Mouse (Mus musculus): ENCODE data around the gene Slc35a1. TPM values are rescaled to one million over a fixed set of nuclear protein-coding genes. Genes with fewer than 3 reads are reported as not detected.
"Not testable (repeated sequence)": the region's sequence is repeated elsewhere in the genome, so short reads cannot be mapped to it uniquely, and the experiment has no call there.

Slc35a1 gene
- 10 to 100 TPM in 1 of 2 experiments, 1 to 10 TPM in 1; 8.6 to 10.3 TPM for total RNA-seq (2021)
- long read RNA-seq, experiment 1, transcript Slc35a1-201 (8 exons, 2,039 nt): major isoform, 8 of 9 reads
- long read RNA-seq, experiment 1, partial matches to known transcripts: 0 of 9 reads
- long read RNA-seq, experiment 1, other reads (novel, unspliced or antisense): 1 of 9 reads
- long read RNA-seq, experiment 2, transcript Slc35a1-201 (8 exons, 2,039 nt): major isoform, 8 of 13 reads
- long read RNA-seq, experiment 2, partial matches to known transcripts: 0 of 13 reads
- long read RNA-seq, experiment 2, other reads (novel, unspliced or antisense): 5 of 13 reads

- intact Hi-C loops (cut with DNase I): loop anchor here (5.0 kb wide), 2 partner anchors 90 to 540 kb away; partner anchors contain the start of genes C9orf72 and Smim8
- DNase-seq: peak; percentile 89 to 92
Measured at GRCm38 (mm10) chr4:34686874-34687567, at the start of gene Slc35a1. TSS of gene Slc35a1 (minus strand) at chr4:34687438.

GRCm38 (mm10) chr4:34734461-34734860 is 47.2 kb upstream of the Slc35a1 start:
- intact Hi-C loops (cut with DNase I): no loop called here
- no peak for DNase-seq

GRCm38 (mm10) chr4:34733415-34733814 is 46.2 kb upstream of the Slc35a1 start:
- intact Hi-C loops (cut with DNase I); DNase-seq: not testable (repeated sequence)

- intact Hi-C loops (cut with DNase I): no loop called here
- peak; percentile 21 to 39 for DNase-seq
Measured at GRCm38 (mm10) chr4:34729851-34730341, 42.7 kb upstream of the Slc35a1 start, which contains the start of gene Cfap206. TSS of gene Cfap206 (minus strand) at chr4:34730206.

- DNase-seq; intact Hi-C loops (cut with DNase I): not testable (repeated sequence)
Measured at GRCm38 (mm10) chr4:34725710-34726109, 38.5 kb upstream of the Slc35a1 start.

- intact Hi-C loops (cut with DNase I): no loop called here
- no peak for DNase-seq
Measured at GRCm38 (mm10) chr4:34724306-34724705, 37.1 kb upstream of the Slc35a1 start.

- intact Hi-C loops (cut with DNase I): no loop called here
- DNase-seq: no peak
Measured at GRCm38 (mm10) chr4:34723186-34723585, 35.9 kb upstream of the Slc35a1 start.

- intact Hi-C loops (cut with DNase I): no loop called here
- no peak for DNase-seq
Measured at GRCm38 (mm10) chr4:34720127-34720895, 33.1 kb upstream of the Slc35a1 start.

- intact Hi-C loops (cut with DNase I): no loop called here
- DNase-seq: no peak
Measured at GRCm38 (mm10) chr4:34719421-34719820, 32.2 kb upstream of the Slc35a1 start.

- intact Hi-C loops (cut with DNase I): no loop called here
- DNase-seq: no peak
Measured at GRCm38 (mm10) chr4:34715062-34715461, 27.8 kb upstream of the Slc35a1 start.

GRCm38 (mm10) chr4:34708127-34708526 is 20.9 kb upstream of the Slc35a1 start:
- intact Hi-C loops (cut with DNase I): no loop called here
- DNase-seq: no peak

- no peak for DNase-seq
- intact Hi-C loops (cut with DNase I): no loop called here
Measured at GRCm38 (mm10) chr4:34707248-34707647, 20.0 kb upstream of the Slc35a1 start.

- no peak for DNase-seq
- intact Hi-C loops (cut with DNase I): no loop called here
Measured at GRCm38 (mm10) chr4:34703029-34703428, 15.8 kb upstream of the Slc35a1 start.

GRCm38 (mm10) chr4:34702231-34702630 is 15.0 kb upstream of the Slc35a1 start:
- intact Hi-C loops (cut with DNase I): no loop called here
- DNase-seq: no peak

GRCm38 (mm10) chr4:34701528-34701927 is 14.3 kb upstream of the Slc35a1 start:
- intact Hi-C loops (cut with DNase I): no loop called here
- peak in 1 of 2 experiments; percentile 40 for DNase-seq

GRCm38 (mm10) chr4:34688021-34688420 is 783 bp upstream of the Slc35a1 start:
- intact Hi-C loops (cut with DNase I): loop anchor here (5.0 kb wide), 2 partner anchors 89 to 539 kb away; partner anchors contain the start of genes C9orf72 and Smim8
- no peak for DNase-seq

GRCm38 (mm10) chr4:34680530-34680929 is 6.7 kb downstream of the Slc35a1 start:
- intact Hi-C loops (cut with DNase I): no loop called here
- no peak for DNase-seq

GRCm38 (mm10) chr4:34673721-34674120 is 13.5 kb downstream of the Slc35a1 start:
- intact Hi-C loops (cut with DNase I): no loop called here

GRCm38 (mm10) chr4:34667923-34668322 is 19.3 kb downstream of the Slc35a1 start:
- DNase-seq: no peak
- intact Hi-C loops (cut with DNase I): no loop called here

More at GRCm38 (mm10) chr4:34673721-34674120, 13.5 kb downstream of the Slc35a1 start:
- no peak for DNase-seq

- intact Hi-C loops (cut with DNase I): no loop called here
- no peak for DNase-seq
Measured at GRCm38 (mm10) chr4:34661927-34662326, 25.3 kb downstream of the Slc35a1 start.

GRCm38 (mm10) chr4:34661514-34661913 is 25.7 kb downstream of the Slc35a1 start:
- intact Hi-C loops (cut with DNase I): no loop called here
- no peak for DNase-seq
